Mouse (Mus musculus) regulatory T cell (primary cell): ENCODE data around the gene Map2k1.
"Not testable (repeated sequence)": the region's sequence is repeated elsewhere in the genome, so short reads cannot be mapped to it uniquely, and the experiment has no call there.

Experiments used
- in situ Hi-C: fragments of 300-600 bp; cut with MboI, MseI; formaldehyde crosslinking; loops from one replicate; pipeline ENCODE4 v1.15.1; 2025; ENCODE audit warnings: high pct_unique_total_duplicates

The Map2k1 gene

GRCm38 (mm10) chr9:64253021-64253904 lies at the start of gene Map2k1:
Map2k1 (minus strand) TSS chr9:64253631.
- in situ Hi-C loops, result loop anchor here (5.0 kb wide), 1 partner anchor 76 kb away; the partner anchor contains the start of gene Snapc5

GRCm38 (mm10) chr9:64303086-64303485 lies 49.7 kb upstream of the Map2k1 start:
- in situ Hi-C loops, result not testable (repeated sequence)

- in situ Hi-C loops, result loop anchor here (5.0 kb wide), 1 partner anchor 110 kb away; the partner anchor contains the start of genes Rpl4 and Zwilch
These were observed 29.1 kb upstream of the Map2k1 start for GRCm38 (mm10) chr9:64282404-64282987.

GRCm38 (mm10) chr9:64281781-64282178 lies 28.3 kb upstream of the Map2k1 start:
- in situ Hi-C loops, result loop anchor here (5.0 kb wide), 1 partner anchor 109 kb away; the partner anchor contains the start of genes Rpl4 and Zwilch

DNA sequence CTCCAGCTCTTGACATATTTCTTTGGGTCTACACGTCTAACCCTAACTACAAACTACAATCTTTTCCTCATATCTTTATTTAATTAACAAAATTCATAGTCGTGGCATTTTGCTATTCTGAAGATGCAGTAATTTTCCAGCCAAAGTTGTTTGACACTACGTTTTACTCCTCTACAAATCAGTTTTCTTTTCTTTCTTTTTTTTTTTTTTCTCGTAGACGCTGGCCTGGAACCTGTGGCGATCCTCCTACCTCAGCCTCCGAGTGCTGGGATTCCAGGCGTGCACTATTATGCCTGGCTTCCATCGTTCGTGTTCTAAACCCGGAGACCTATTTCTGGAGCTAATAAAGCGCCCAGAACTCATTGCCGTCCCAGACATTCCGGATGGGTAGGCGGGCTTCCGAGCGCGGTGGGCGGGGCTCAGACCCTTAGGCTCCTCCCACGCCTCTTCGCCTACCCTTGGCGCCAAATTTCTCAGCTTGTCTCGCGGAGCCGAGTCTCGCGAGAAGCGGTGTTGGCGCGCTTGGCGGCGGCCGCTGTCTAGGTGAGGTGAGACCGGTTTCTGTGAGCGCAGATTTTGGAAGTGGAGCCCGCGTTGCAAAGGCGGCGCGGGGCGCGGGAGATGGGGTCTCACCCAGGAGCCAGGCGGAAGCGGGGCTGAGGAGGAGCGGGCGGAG lies 27.8 kb upstream of the Map2k1 start, which contains the start of gene Tipin:
TSS of gene Tipin (plus strand) at position 477 of the 676 bp plus-strand sequence.
- in situ Hi-C loops, result loop anchor here (5.0 kb wide), 1 partner anchor 109 kb away; the partner anchor contains the start of genes Rpl4 and Zwilch

DNA sequence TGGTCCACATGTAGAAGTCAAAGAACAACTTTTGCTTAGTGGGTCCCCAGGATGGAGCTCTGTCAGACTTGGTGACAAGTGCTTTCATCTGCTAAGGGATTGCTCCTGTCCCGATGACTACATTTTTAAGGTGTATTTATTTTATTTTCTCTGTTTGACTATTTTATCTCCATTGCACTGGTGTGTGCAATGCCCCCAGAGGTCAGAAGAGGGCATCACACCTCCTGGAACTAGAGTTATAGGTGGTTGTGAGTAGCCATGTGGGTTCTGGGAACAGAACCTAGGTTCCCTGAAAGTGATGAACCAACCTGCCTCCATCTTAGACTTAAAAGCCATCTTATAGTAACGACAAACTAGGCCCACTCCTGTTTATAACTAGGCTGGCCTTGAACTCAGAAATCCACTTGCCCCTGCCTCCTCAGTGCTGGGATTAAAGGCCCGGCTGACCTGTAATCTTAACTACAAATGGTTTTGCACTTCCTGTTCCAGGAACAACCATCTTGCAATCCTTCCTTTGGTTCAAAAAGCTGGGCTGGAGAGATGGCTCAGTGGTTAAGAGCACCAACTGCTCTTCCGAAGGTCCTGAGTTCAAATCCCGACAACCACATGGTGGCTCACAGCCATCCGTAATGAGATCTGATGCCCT lies 25.4 kb upstream of the Map2k1 start:
- in situ Hi-C loops, result no loop called here

- in situ Hi-C loops, result no loop called here
These were observed 24.3 kb upstream of the Map2k1 start for GRCm38 (mm10) chr9:64277706-64278105.

DNA sequence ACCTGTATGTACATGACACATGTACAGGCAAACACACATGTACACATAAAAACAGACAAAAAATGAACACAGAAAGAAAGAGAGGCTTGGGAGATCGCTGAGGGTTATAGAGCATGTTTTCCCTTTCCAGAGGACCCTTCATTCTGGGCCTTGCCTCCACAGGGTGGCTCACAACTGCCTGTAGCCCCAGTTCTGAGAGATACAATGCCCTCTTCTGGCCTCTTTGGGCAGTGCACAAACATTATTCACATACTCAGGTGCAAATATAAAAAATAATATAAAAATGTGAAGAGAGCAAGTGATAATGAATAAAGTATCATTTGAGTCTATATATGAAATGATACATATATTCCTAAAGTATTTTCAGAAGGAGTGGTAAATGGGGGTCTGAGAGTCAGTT lies 21.5 kb upstream of the Map2k1 start:
- in situ Hi-C loops, result no loop called here

- in situ Hi-C loops, result no loop called here
These were observed 20.9 kb upstream of the Map2k1 start for GRCm38 (mm10) chr9:64274291-64274690.

DNA sequence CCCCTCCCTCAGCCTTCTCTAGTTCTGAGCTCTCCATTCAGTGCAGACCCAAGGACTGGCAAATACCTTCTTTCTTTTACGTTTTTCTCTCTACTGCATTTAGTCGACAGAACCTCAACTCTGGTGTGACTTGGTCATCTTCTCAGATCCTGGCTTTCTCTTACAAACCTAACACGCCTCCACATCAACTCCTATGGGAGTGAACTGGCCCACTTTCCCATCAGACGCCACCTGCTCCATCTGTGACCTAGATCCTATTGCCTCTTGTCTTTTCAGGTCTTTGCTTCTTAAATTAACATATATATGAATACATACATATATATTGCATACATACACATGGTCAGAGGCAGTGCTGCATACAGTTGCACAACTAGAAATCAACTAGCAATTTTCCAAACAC lies 20.3 kb upstream of the Map2k1 start:
- in situ Hi-C loops, result no loop called here

DNA sequence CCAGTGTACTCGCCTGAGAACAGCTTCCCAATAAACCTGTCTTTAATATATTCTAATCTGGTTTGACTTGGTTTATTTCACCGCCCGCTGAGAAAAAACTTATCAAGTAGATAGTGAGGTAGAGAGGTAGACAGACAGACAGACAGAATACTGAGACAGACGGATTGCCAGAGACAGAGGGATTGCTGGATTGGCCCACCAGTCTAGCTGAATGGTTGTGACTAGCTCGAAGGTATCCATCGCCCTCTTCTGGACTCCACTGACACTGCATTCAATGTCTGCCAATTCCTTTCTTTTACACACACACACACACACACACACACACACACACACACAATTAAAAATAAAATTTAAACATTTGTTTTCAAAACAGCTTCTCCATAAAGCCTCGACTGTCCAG lies 19.2 kb upstream of the Map2k1 start:
- in situ Hi-C loops, result no loop called here

DNA sequence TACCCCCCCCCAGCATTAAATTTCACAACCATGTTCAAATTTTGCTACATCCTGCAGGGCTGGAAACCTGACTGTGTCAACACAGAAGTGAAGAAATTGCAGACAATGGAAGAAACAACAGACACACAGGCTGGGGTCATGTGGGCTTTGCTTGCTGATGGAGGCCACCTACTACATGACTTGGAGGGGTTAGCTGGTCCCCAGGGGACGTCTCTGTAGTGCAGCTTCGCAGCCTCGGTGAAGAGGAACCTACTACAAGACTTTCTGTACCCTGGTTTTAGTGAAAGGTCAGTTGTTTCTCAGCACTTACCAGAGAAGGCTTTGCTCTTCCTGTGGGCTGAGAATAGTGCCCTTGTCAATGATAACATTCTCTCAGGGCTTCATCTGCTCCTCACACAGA lies 17.8 kb upstream of the Map2k1 start:
- in situ Hi-C loops, result no loop called here

GRCm38 (mm10) chr9:64268836-64269235 lies 15.4 kb upstream of the Map2k1 start:
- in situ Hi-C loops, result not testable (repeated sequence)

- in situ Hi-C loops, result no loop called here
These were observed 14.8 kb upstream of the Map2k1 start for GRCm38 (mm10) chr9:64268196-64268595.

GRCm38 (mm10) chr9:64267231-64267630 lies 13.8 kb upstream of the Map2k1 start:
- in situ Hi-C loops, result no loop called here

DNA sequence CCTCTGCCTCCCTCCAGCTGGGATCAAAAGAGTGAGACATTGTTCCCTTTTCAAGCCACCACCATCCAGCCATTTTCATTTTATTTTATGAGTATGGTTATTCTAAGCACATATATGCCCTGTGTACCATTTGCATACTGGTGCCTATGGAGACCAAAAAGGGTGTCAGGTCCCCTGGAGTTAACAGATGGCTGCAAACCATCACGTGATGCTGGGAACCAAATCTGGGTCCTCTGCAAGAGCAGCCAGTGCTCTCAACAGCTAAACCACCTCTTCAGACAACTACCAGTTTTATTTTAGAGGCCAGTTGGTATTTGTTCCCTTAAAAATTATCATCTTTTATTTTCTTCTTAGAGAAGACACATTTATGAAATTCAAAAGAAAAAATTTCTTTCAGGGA lies 11.4 kb upstream of the Map2k1 start:
- in situ Hi-C loops, result no loop called here

- in situ Hi-C loops, result no loop called here
These were observed 7.6 kb upstream of the Map2k1 start for GRCm38 (mm10) chr9:64261023-64261422.

DNA sequence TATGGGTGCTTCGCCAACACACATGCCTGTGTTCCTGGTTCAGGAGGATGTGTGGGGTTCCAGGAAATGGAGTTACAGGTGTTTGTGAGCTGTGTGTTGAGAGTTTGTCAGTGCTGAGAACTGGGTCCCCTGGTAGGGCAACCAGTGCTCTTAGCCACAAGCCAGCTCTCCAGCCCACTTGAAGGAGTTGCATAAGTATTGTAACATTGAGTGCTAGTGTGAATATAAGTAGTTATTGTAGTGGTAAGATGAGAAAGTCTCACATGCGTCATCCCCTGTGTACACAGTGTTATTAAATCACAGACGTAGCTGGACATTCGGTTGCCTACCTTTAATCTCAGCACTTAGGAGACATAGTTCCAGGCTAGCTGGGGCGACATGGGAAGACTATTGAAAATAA lies 6.5 kb upstream of the Map2k1 start:
- in situ Hi-C loops, result no loop called here

DNA sequence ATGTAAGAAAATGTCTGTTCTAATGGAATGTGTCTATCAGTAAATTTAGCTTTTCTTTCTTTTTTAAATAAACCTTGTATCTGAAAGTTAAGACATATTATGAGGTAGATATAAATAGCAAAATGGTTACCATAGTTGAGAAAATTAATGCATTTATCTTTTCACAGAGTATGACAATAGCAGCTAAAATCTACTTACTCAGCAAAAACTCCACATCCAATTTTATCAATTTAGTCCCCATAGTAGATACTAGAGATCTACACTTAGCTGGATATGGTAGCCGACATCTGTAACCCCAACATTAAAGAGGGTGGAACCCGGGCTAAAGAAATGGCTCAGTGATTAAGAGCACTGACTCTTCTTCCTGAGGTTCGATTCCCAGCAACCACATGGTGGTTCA lies 2.8 kb upstream of the Map2k1 start:
- in situ Hi-C loops, result no loop called here

- in situ Hi-C loops, result no loop called here
These were observed 2.0 kb upstream of the Map2k1 start for GRCm38 (mm10) chr9:64255422-64255821.

DNA sequence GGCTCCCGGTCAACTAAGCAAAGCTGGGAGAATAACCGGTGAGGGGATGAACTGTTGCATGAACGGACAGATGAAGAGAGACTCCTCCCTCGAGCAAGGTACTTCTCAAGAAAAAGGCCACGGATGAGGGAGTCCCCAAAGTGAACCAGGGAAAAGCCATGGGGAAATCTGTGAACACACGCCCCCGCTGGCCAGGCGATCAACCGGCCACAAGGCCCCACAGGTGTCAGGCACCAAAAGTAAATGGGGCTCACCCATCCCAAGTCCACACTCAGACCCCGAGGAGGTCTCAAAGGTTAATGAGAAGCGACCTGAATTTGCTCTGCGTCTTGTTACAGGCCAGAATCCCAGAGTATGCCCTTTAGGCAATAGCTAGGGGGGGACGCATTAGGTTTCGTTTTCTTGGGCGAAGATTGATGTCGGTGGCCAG lies 825 bp downstream of the Map2k1 start:
- in situ Hi-C loops, result loop anchor here (5.0 kb wide), 1 partner anchor 75 kb away; the partner anchor contains the start of gene Snapc5
